Mouse (Mus musculus) neural tube, embryonic 12.5 days (tissue): ENCODE results near the gene Arid4b. TPM values are rescaled to one million over a fixed set of nuclear protein-coding genes. Genes with fewer than 3 reads are reported as not detected.

ENCODE experiments used
- ATAC-seq: fragments of 200-750 bp; cut with Nextera tagmentation; 2 replicates; pipeline ENCODE4 v1.8.0; 2017; ENCODE audit warnings: low read depth, mild to moderate bottlenecking, moderate TSS enrichment, moderate library complexity; ENCODE audit not compliant: low FRiP score
- H3K27ac ChIP-seq: fragments of 300-500 bp; sonication (generic); 2 replicates; pipeline ENCODE4 v1.5.1; 2016
- H3K27me3 ChIP-seq: fragments of 300-500 bp; sonication (generic); replicated peaks from 2 replicates; pipeline ENCODE4 v1.6.1; 2016; ENCODE audit warnings: mild to moderate bottlenecking
- H3K36me3 ChIP-seq: fragments of 300-500 bp; sonication (generic); 2 replicates; pipeline ENCODE4 v1.6.1; 2016; ENCODE audit warnings: mild to moderate bottlenecking
- H3K4me1 ChIP-seq: fragments of 300-500 bp; sonication (generic); 2 replicates; pipeline ENCODE4 v1.6.1; 2016
- H3K4me2 ChIP-seq: fragments of 300-500 bp; sonication (generic); replicated peaks from 2 replicates; pipeline ENCODE4 v1.6.1; 2016; ENCODE audit warnings: mild to moderate bottlenecking
- H3K4me3 ChIP-seq: fragments of 300-500 bp; sonication (generic); 2 replicates; pipeline ENCODE4 v1.5.1; 2016
- H3K9ac ChIP-seq: fragments of 300-500 bp; sonication (generic); 2 replicates; pipeline ENCODE4 v1.6.1; 2016; ENCODE audit warnings: mild to moderate bottlenecking
- H3K9me3 ChIP-seq: fragments of 300-500 bp; sonication (generic); 2 replicates; pipeline ENCODE4 v1.6.1; 2016; ENCODE audit warnings: mild to moderate bottlenecking
- WGBS: fragments of 180-500 bp; shearing (Covaris S2); methylation state at CpG from one replicate; pipeline ENCODE4 v1.1.7; 2016; 5-methylcytosine and 5-hydroxymethylcytosine counted together
- polyA plus RNA-seq: library from polyadenylated mRNA; unstranded; fragments of >200 nt; fragmentation: Nextera tagmentation; extraction: Ambion mirVana; gene quantifications from 2 replicates; pipeline ENCODE4 v1.2.1, GENCODE M21; 2016

Arid4b gene
- polyA plus RNA-seq, 1 experiment from 2014 or later = 94.1 TPM

- Histone ChIP-seq H3K4me3 (peak overlapping the region; percentile 99), H3K36me3 (no peaks in the 10 kb centered on the region; the same call in 1 of the 2 replicates), H3K4me2 (peak overlapping the region; percentile 69), H3K4me1 (peaks cover 21% of the 10 kb centered on the region), H3K27ac (peak overlapping the region; percentile 96), H3K27me3 (no peaks in the 10 kb centered on the region), H3K9me3 (no peaks in the 10 kb centered on the region), H3K9ac (peak overlapping the region; percentile 98)
- WGBS = under 1% methylated on average over 65 of the region's 65 CpGs
- no peak for ATAC-seq
Measured at GRCm38 (mm10) chr13:14064341-14065027, 1.5 kb downstream of the Arid4b start.

GRCm38 (mm10) chr13:14065028-14065380 lies 2.0 kb downstream of the Arid4b start:
- ATAC-seq = no peak
- Histone ChIP-seq H3K4me3 (peak overlapping the region; percentile 99), H3K4me1 (peaks cover 21% of the 10 kb centered on the region), H3K4me2 (peak overlapping the region; percentile 69), H3K36me3 (no peaks in the 10 kb centered on the region; the same call in 1 of the 2 replicates), H3K9ac (peak overlapping the region; percentile 98), H3K27me3 (no peaks in the 10 kb centered on the region), H3K27ac (0 out of 2 replicates have a peak overlapping the region, but pooled peaks have one; percentile 96), H3K9me3 (no peaks in the 10 kb centered on the region)
- WGBS = 19% methylated on average over 9 of the region's 9 CpGs

- no peak for ATAC-seq
- no peak overlapping the region for H3K4me2 ChIP-seq
- no peaks in the 10 kb centered on the region; the same call in 1 of the 2 replicates for H3K36me3 ChIP-seq
- peaks cover 20% of the 10 kb centered on the region for H3K4me1 ChIP-seq
- 88% methylated on average over 1 of the region's 1 CpGs for WGBS
- H3K27me3 ChIP-seq = no peaks in the 10 kb centered on the region
- no peak overlapping the region for H3K4me3 ChIP-seq
- H3K9me3 ChIP-seq = no peaks in the 10 kb centered on the region
- no peak overlapping the region for H3K27ac ChIP-seq
- no peak overlapping the region for H3K9ac ChIP-seq
Measured at GRCm38 (mm10) chr13:14065701-14066100, 2.7 kb downstream of the Arid4b start.

- H3K27me3 ChIP-seq = no peaks in the 10 kb centered on the region
- no peak overlapping the region for H3K9ac ChIP-seq
- H3K27ac ChIP-seq = no peak overlapping the region
- H3K4me2 ChIP-seq = no peak overlapping the region
- H3K9me3 ChIP-seq = no peaks in the 10 kb centered on the region
- H3K36me3 ChIP-seq = no peaks in the 10 kb centered on the region; the same call in 1 of the 2 replicates
- no peak for ATAC-seq
- no peak overlapping the region for H3K4me3 ChIP-seq
- peaks cover 11% of the 10 kb centered on the region for H3K4me1 ChIP-seq
Measured at GRCm38 (mm10) chr13:14068035-14068434, 5.0 kb downstream of the Arid4b start.

- H3K27ac ChIP-seq = no peak overlapping the region
- H3K36me3 ChIP-seq = no peaks in the 10 kb centered on the region; the same call in 1 of the 2 replicates
- 82% methylated on average over 1 of the region's 1 CpGs for WGBS
- H3K4me1 ChIP-seq = peaks cover 11% of the 10 kb centered on the region
- H3K27me3 ChIP-seq = no peaks in the 10 kb centered on the region
- no peak overlapping the region for H3K4me3 ChIP-seq
- no peak overlapping the region for H3K4me2 ChIP-seq
- ATAC-seq = no peak
- H3K9ac ChIP-seq = no peak overlapping the region
- H3K9me3 ChIP-seq = no peaks in the 10 kb centered on the region
Measured at GRCm38 (mm10) chr13:14069291-14069690, 6.3 kb downstream of the Arid4b start.

GRCm38 (mm10) chr13:14074371-14074770 lies 11.3 kb downstream of the Arid4b start:
- H3K9me3 ChIP-seq = no peaks in the 10 kb centered on the region
- ATAC-seq = no peak
- no peaks in the 10 kb centered on the region for H3K27me3 ChIP-seq
- no peak overlapping the region for H3K4me3 ChIP-seq
- no peak overlapping the region for H3K27ac ChIP-seq
- H3K9ac ChIP-seq = no peak overlapping the region
- H3K36me3 ChIP-seq = no peaks in the 10 kb centered on the region
- no peaks in the 10 kb centered on the region for H3K4me1 ChIP-seq
- H3K4me2 ChIP-seq = no peak overlapping the region
- WGBS = 98% methylated on average over 1 of the region's 1 CpGs

GRCm38 (mm10) chr13:14075326-14075725 lies 12.3 kb downstream of the Arid4b start:
- no peaks in the 10 kb centered on the region for H3K36me3 ChIP-seq
- no peaks in the 10 kb centered on the region for H3K4me1 ChIP-seq
- H3K27ac ChIP-seq = no peak overlapping the region
- H3K27me3 ChIP-seq = no peaks in the 10 kb centered on the region
- H3K4me2 ChIP-seq = no peak overlapping the region
- ATAC-seq = no peak
- WGBS = 92% methylated on average over 1 of the region's 1 CpGs
- H3K4me3 ChIP-seq = no peak overlapping the region
- no peaks in the 10 kb centered on the region for H3K9me3 ChIP-seq
- no peak overlapping the region for H3K9ac ChIP-seq

GRCm38 (mm10) chr13:14088669-14089068 lies 25.6 kb downstream of the Arid4b start:
- H3K27me3 ChIP-seq = no peaks in the 10 kb centered on the region
- no peaks in the 10 kb centered on the region for H3K4me1 ChIP-seq
- no peak overlapping the region for H3K4me3 ChIP-seq
- 97% methylated on average over 1 of the region's 1 CpGs for WGBS
- H3K36me3 ChIP-seq = peaks cover 9% of the 10 kb centered on the region
- no peak for ATAC-seq
- H3K9me3 ChIP-seq = no peaks in the 10 kb centered on the region
- no peak overlapping the region for H3K9ac ChIP-seq
- H3K27ac ChIP-seq = no peak overlapping the region
- H3K4me2 ChIP-seq = no peak overlapping the region

- H3K9ac ChIP-seq = no peak overlapping the region
- H3K4me2 ChIP-seq = no peak overlapping the region
- no peak overlapping the region for H3K4me3 ChIP-seq
- H3K27ac ChIP-seq = no peak overlapping the region
- ATAC-seq = no peak
- no peaks in the 10 kb centered on the region for H3K4me1 ChIP-seq
- H3K27me3 ChIP-seq = no peaks in the 10 kb centered on the region
- H3K9me3 ChIP-seq = no peaks in the 10 kb centered on the region
- no peaks in the 10 kb centered on the region for H3K36me3 ChIP-seq
- WGBS = 83% methylated on average over 1 of the region's 1 CpGs
Measured at GRCm38 (mm10) chr13:14103026-14103425, 40.0 kb downstream of the Arid4b start.

- Histone ChIP-seq H3K27me3 (no peaks in the 10 kb centered on the region), H3K4me1 (peaks cover 4% of the 10 kb centered on the region; the same call in 1 of the 2 replicates), H3K36me3 (no peaks in the 10 kb centered on the region), H3K9ac (no peak overlapping the region), H3K9me3 (no peaks in the 10 kb centered on the region), H3K4me3 (no peak overlapping the region), H3K27ac (no peak overlapping the region), H3K4me2 (no peak overlapping the region)
- 65% methylated on average over 2 of the region's 2 CpGs for WGBS
- ATAC-seq = no peak
Measured at GRCm38 (mm10) chr13:14110154-14110873, 47.3 kb downstream of the Arid4b start.

- ATAC-seq = no peak
- H3K9ac ChIP-seq = no peak overlapping the region
- WGBS = 71% methylated on average over 1 of the region's 1 CpGs
Measured at GRCm38 (mm10) chr13:14111146-14111545, 48.1 kb downstream of the Arid4b start.

GRCm38 (mm10) chr13:14113746-14114528 lies 50.9 kb downstream of the Arid4b start:
- no peaks in the 10 kb centered on the region for H3K9me3 ChIP-seq
- H3K36me3 ChIP-seq = no peaks in the 10 kb centered on the region
- H3K4me2 ChIP-seq = no peak overlapping the region
- no peak overlapping the region for H3K27ac ChIP-seq
- peak; percentile 77 for ATAC-seq
- no peak overlapping the region for H3K9ac ChIP-seq
- peaks cover 4% of the 10 kb centered on the region; the same call in 1 of the 2 replicates for H3K4me1 ChIP-seq
- WGBS = 55% methylated on average over 4 of the region's 4 CpGs
- no peak overlapping the region for H3K4me3 ChIP-seq
- no peaks in the 10 kb centered on the region for H3K27me3 ChIP-seq

More at GRCm38 (mm10) chr13:14111146-14111545, 48.1 kb downstream of the Arid4b start:
- no peaks in the 10 kb centered on the region for H3K9me3 ChIP-seq
- no peak overlapping the region for H3K27ac ChIP-seq
- H3K36me3 ChIP-seq = no peaks in the 10 kb centered on the region
- no peaks in the 10 kb centered on the region for H3K27me3 ChIP-seq
- H3K4me1 ChIP-seq = peaks cover 4% of the 10 kb centered on the region; the same call in 1 of the 2 replicates
- H3K4me3 ChIP-seq = no peak overlapping the region
- H3K4me2 ChIP-seq = no peak overlapping the region
